Mouse (Mus musculus) forebrain, postnatal 0 days (tissue): ENCODE results near the gene Rapgef3. TPM values are rescaled to one million over a fixed set of nuclear protein-coding genes. Genes with fewer than 3 reads are reported as not detected.

ENCODE experiments used
- ATAC-seq: fragments of 200-750 bp; cut with Nextera tagmentation; 2 replicates; pipeline ENCODE4 v1.8.0; 2017; ENCODE audit warnings: mild to moderate bottlenecking, moderate library complexity
- DNase-seq: peaks from one replicate; pipeline ENCODE4 v3.0.0-alpha.2; 2015
- H3K27ac ChIP-seq: fragments of 300-500 bp; sonication (generic); 2 replicates; pipeline ENCODE4 v1.5.1; 2014; ENCODE audit warnings: low read depth, mild to moderate bottlenecking, antibody characterized with exemption, low read length, moderate library complexity, mixed read lengths
- H3K27me3 ChIP-seq: fragments of 300-500 bp; sonication (generic); 2 replicates; pipeline ENCODE4 v1.6.1; 2014; ENCODE audit warnings: mild to moderate bottlenecking, low read length, mixed read lengths; ENCODE audit not compliant: insufficient read depth
- H3K36me3 ChIP-seq: fragments of 300-500 bp; sonication (generic); 2 replicates; pipeline ENCODE4 v1.6.1; 2014; ENCODE audit warnings: mild to moderate bottlenecking, moderate library complexity; ENCODE audit not compliant: insufficient read depth
- H3K4me1 ChIP-seq: fragments of 300-500 bp; sonication (generic); 2 replicates; pipeline ENCODE4 v1.6.1; 2014; ENCODE audit warnings: antibody characterized with exemption; ENCODE audit not compliant: insufficient read depth
- H3K4me2 ChIP-seq: fragments of 300-500 bp; sonication (generic); 2 replicates; pipeline ENCODE4 v1.6.1; 2014; ENCODE audit warnings: low read depth, mild to moderate bottlenecking, moderate library complexity
- H3K4me3 ChIP-seq: fragments of 300-500 bp; sonication (generic); 2 replicates; pipeline ENCODE4 v1.5.1; 2014; ENCODE audit warnings: low read depth, low read length, mixed read lengths
- H3K9ac ChIP-seq: fragments of 300-500 bp; sonication (generic); 2 replicates; pipeline ENCODE4 v1.6.1; 2014; ENCODE audit warnings: mild to moderate bottlenecking
- H3K9me3 ChIP-seq: fragments of 300-500 bp; sonication (generic); 2 replicates; pipeline ENCODE4 v1.6.1; 2016; ENCODE audit warnings: low read length
- CTCF ChIP-seq: sonication (generic); IDR thresholded peaks from 2 replicates; pipeline ENCODE4 v1.5.1; 2016; ENCODE audit warnings: antibody characterized with exemption, control low read depth, low read depth
- WGBS: fragments of 180-500 bp; shearing (Covaris S2); extraction: QIAGEN DNeasy Blood & Tissue Kit; methylation state at CpG from one replicate; pipeline ENCODE4 v1.1.7; 2014; 5-methylcytosine and 5-hydroxymethylcytosine counted together
- polyA plus RNA-seq: library from polyadenylated mRNA; unstranded; fragments of >200 nt; fragmentation: Nextera tagmentation; extraction: Ambion mirVana; gene quantifications from 2 replicates; pipeline ENCODE4 v1.2.1, GENCODE M21; 2015
- total RNA-seq: library from RNA; depleted of rRNA; stranded (reverse); fragments of >200 nt; gene quantifications from 2 replicates; pipeline ENCODE4 v1.2.3, GENCODE M21; 2014

Rapgef3 gene
- total and polyA plus RNA-seq, 2 experiments from 2014 or later, result 8.7 to 16.6 TPM

DNA sequence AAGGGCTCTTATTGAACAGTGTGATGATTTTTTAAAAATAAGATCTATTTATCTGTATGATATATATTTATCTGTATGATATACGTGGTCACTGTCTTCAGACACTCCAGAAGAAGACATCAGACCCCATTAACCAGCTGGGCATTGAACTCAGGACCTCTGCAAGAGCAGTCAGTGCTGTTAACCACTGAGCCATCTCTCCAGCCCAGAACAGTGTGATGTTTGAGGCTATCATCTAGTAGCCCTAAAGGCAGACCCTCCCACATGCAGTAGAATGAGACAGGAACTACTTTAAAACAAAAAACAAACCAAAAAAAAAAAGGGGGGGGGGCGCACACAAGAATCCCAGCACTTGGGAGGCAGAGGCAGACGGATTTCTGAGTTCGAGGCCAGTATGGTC is 20.3 kb downstream of the Rapgef3 start:
- Histone ChIP-seq H3K9ac (no peak overlapping the region), H3K27me3 (no peaks in the 10 kb centered on the region), H3K9me3 (no peaks in the 10 kb centered on the region), H3K36me3 (peaks cover 5% of the 10 kb centered on the region; the same call in 1 of the 2 replicates), H3K4me1 (no peaks in the 10 kb centered on the region), H3K4me2 (no peak overlapping the region), H3K27ac (no peak overlapping the region), H3K4me3 (no peak overlapping the region)
- no peak for TF ChIP-seq CTCF
- DNase-seq, result no peak
- WGBS, result 88% methylated on average over 4 of the region's 4 CpGs
- no peak for ATAC-seq

DNA sequence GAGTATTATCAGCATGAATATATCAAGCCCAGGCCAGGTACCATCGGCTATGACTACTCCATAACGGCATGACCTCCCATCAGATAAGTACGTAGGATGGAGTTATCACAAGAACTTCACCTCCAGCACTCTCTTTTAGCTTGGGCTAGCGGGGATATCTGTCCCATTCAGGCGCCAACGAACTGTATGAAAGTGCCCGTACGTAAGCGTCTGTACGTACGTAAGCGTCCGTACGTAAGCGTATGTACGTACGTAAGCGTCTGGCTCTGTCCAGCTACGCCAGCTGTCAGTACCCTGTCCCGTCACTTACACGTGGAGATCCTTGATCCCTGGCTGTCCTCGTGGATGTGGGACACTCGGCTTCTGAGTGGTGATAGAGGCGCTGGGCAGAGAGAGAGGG is 21.0 kb downstream of the Rapgef3 start:
- H3K4me2 ChIP-seq, result no peak overlapping the region
- no peak for DNase-seq
- H3K27ac ChIP-seq, result no peak overlapping the region
- H3K27me3 ChIP-seq, result no peaks in the 10 kb centered on the region
- no peaks in the 10 kb centered on the region for H3K9me3 ChIP-seq
- TF ChIP-seq CTCF, result no peak
- 94% methylated on average over 24 of the region's 24 CpGs for WGBS
- H3K4me1 ChIP-seq, result no peaks in the 10 kb centered on the region
- peaks cover 5% of the 10 kb centered on the region; the same call in 1 of the 2 replicates for H3K36me3 ChIP-seq
- no peak for ATAC-seq
- no peak overlapping the region for H3K4me3 ChIP-seq
- no peak overlapping the region for H3K9ac ChIP-seq

DNA sequence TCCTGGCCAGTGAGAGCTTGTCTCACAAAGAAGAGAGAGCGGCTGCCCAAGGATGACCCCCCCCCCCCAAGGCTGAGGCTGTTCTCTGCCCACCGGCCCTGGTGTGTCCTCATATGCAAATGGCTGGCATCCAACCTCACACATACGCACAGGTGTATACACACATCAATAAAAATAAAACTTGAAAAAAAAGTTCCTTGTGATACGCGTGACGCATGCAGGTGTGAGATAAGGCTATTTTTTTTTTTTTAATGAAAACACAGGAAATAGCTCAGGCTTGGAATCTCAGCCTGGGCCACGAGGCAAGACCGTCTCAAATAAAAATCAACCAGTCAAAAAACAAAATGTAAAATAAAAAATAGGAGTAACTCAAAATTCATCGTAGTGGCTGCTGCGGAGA is 21.5 kb downstream of the Rapgef3 start:
- H3K4me2 ChIP-seq, result no peak overlapping the region
- no peak overlapping the region for H3K27ac ChIP-seq
- TF ChIP-seq CTCF, result no peak
- peaks cover 5% of the 10 kb centered on the region; the same call in 1 of the 2 replicates for H3K36me3 ChIP-seq
- no peaks in the 10 kb centered on the region for H3K4me1 ChIP-seq
- DNase-seq (no peak), ATAC-seq (no peak)
- H3K27me3 ChIP-seq, result no peaks in the 10 kb centered on the region
- WGBS, result 96% methylated on average over 10 of the region's 10 CpGs
- no peak overlapping the region for H3K4me3 ChIP-seq
- no peak overlapping the region for H3K9ac ChIP-seq
- no peaks in the 10 kb centered on the region for H3K9me3 ChIP-seq

DNA sequence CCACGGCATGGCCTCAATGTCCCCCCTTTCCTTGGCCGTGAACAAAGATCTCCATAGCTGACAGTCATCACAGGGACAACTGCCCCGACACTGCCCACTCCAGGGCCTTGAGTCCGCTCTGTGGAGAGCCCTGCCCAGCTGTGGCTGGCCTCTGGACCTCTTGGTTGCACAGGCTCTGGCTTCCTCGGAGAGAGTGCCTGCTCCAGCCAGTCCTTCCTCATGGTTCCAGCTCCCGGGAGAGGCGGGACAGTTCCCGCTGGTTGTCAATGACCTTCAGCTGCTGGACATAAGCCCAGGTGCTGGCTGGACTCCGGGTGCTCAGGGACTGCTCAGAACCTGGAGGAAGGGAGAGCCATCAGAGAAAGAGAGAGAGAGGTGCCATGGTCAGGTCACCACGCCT is 22.4 kb downstream of the Rapgef3 start:
- 77% methylated on average over 10 of the region's 10 CpGs for WGBS
- TF ChIP-seq CTCF, result no peak
- ATAC-seq (no peak), DNase-seq (no peak)
- Histone ChIP-seq H3K9me3 (no peaks in the 10 kb centered on the region), H3K9ac (no peak overlapping the region), H3K27me3 (no peaks in the 10 kb centered on the region), H3K4me2 (no peak overlapping the region), H3K4me3 (no peak overlapping the region), H3K36me3 (peaks cover 5% of the 10 kb centered on the region; the same call in 1 of the 2 replicates), H3K27ac (no peak overlapping the region), H3K4me1 (no peaks in the 10 kb centered on the region)

DNA sequence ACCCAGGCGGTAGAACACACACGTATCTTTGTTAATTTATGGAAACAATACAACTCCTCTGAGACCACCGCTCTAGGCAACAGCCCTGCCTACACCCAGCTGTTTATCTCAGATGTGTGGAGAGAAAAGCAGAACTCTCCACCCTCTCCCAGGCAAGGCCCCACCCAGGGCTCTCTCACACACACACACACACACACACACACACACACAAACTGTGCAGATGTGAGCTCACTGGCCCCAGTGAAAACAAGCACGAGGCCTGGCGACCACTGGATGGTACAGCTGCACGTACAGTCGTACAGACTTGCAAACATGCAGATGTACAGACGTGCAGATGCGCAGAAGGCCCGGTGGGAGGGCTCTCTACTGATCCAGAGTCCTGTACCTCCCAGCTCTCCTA is 22.8 kb downstream of the Rapgef3 start:
- no peak for DNase-seq

DNA sequence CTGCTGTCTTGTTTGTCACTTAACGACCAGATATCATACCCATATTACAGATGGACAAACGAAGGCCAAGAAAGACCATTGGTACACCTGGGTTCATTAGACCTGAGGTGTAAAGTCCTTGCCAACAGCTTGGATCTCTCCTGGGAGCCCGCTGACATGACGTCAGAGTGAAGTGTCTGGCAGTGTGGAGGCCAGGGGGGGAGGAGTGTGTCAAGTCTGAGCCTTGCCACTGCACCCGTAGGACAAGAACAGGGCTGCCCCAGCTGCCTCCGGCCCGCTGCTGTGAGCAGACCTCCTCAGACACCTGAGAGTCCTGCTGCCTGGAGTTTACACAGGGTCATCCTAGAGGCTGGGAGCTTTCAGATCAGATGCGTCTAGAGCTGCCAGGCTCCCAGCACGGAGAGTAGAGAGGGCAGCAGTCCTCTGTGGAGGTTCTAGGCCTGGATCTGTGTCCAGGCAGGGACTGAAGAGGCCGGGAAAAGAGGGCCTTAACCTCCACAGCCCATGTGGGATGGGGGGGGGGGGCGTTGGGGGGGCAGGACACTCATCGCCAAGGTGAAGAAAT is 23.7 kb downstream of the Rapgef3 start:
- TF ChIP-seq CTCF, result no peak
- Histone ChIP-seq H3K36me3 (peaks cover 5% of the 10 kb centered on the region; the same call in 1 of the 2 replicates), H3K27ac (no peak overlapping the region), H3K9ac (no peak overlapping the region), H3K9me3 (no peaks in the 10 kb centered on the region), H3K4me2 (no peak overlapping the region), H3K4me3 (no peak overlapping the region), H3K4me1 (no peaks in the 10 kb centered on the region), H3K27me3 (no peaks in the 10 kb centered on the region)
- ATAC-seq (no peak; the same call in 1 of the 2 replicates), DNase-seq (no peak)
- WGBS, result 77% methylated on average over 12 of the region's 12 CpGs

More for the DNA sequence above, 22.8 kb downstream of the Rapgef3 start:
- H3K4me1 ChIP-seq, result no peaks in the 10 kb centered on the region
- H3K9ac ChIP-seq, result no peak overlapping the region
- H3K27me3 ChIP-seq, result no peaks in the 10 kb centered on the region
- no peak overlapping the region for H3K27ac ChIP-seq
- no peak overlapping the region for H3K4me2 ChIP-seq
- no peaks in the 10 kb centered on the region for H3K9me3 ChIP-seq
- ATAC-seq, result no peak
- WGBS, result 70% methylated on average over 10 of the region's 10 CpGs
- TF ChIP-seq CTCF, result no peak
- H3K4me3 ChIP-seq, result no peak overlapping the region
- H3K36me3 ChIP-seq, result peaks cover 5% of the 10 kb centered on the region; the same call in 1 of the 2 replicates

DNA sequence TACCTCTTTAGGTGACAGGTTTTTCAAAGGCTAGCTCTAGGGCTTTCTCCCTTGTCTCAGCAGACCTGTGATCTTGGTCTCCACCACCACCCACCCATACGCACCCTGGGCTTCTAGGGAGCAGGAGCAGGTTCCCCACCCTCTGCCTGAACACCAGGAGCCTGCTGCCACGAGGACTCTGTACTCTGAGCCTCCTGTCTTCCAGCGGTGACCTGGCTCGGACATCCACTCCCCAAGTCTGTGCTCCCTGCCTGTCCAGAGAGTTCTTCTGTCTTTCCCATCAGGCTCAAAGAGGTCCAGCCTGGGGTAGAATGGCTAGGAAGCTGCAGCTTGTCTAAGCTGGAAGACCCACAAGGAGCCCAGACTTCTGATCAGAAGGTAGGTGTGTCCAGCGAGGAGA is 24.6 kb downstream of the Rapgef3 start:
- TF ChIP-seq CTCF, result no peak
- Histone ChIP-seq H3K27me3 (no peaks in the 10 kb centered on the region), H3K4me3 (no peak overlapping the region), H3K9me3 (no peaks in the 10 kb centered on the region), H3K36me3 (peaks cover 5% of the 10 kb centered on the region; the same call in 1 of the 2 replicates), H3K4me2 (no peak overlapping the region), H3K9ac (no peak overlapping the region), H3K4me1 (no peaks in the 10 kb centered on the region), H3K27ac (no peak overlapping the region)
- DNase-seq (no peak), ATAC-seq (no peak)
- 83% methylated on average over 5 of the region's 5 CpGs for WGBS
